Mouse (Mus musculus) MEL (cell line): Measurements from ENCODE around the gene Gpr84.

Experiments used
- CHD2 ChIP-seq: IDR thresholded peaks from 2 replicates; pipeline ENCODE4 v1.6.1; 2011; ENCODE audit warnings: low read length, improper control_type of control experiment
- CTCF ChIP-seq, 3 experiments: IDR thresholded peaks in 2 of 3; conservative IDR thresholded peaks in 1 of 3; 2 replicates each; pipeline ENCODE4 v1.5.1; 2011 to 2012; ENCODE audit warnings: low read length in 3 of 3, low read depth in 2 of 3, mild to moderate bottlenecking in 2 of 3, improper control_type of control experiment in 1 of 3, inconsistent platforms in 1 of 3, mixed read lengths in 1 of 3, moderate library complexity in 1 of 3; ENCODE audit not compliant: control insufficient read depth in 1 of 3, insufficient read depth in 1 of 3, poor library complexity in 1 of 3, severe bottlenecking in 1 of 3
- SIN3A ChIP-seq: IDR thresholded peaks from 2 replicates; pipeline ENCODE4 v1.6.1; 2012; ENCODE audit warnings: low read length, improper control_type of control experiment, inconsistent platforms
- ZMIZ1 ChIP-seq: IDR thresholded peaks from 2 replicates; pipeline ENCODE4 v1.6.1; 2012; ENCODE audit warnings: low read depth, mild to moderate bottlenecking, inconsistent platforms, low read length, improper control_type of control experiment, moderate library complexity

DNA sequence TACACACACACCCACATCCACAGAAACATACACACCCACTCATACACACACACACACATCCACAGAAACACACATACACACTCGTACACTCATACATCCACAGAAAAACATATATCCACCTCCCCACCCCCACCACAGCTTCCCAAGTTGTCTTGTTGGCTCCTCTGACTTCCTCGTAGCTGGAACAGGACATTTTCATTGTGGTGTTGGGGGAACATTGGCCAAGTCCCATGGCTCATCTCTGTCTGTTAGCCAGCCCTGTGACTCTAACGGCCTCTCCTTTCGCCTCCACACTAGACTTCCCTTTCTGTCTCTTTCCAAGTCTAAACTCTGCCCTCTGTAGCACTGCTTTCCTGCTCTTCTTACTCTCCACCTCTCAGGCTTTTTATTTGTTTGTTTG is 47.4 kb upstream of the Gpr84 start:
- no peak for TF ChIP-seq CTCF (IDR thresholded peaks at IDR 0.05 in 2 of 3, conservative IDR thresholded peaks at IDR 0.05 in 1 of 3; ENCODE audit: control insufficient read depth in 1 of 3, insufficient read depth in 1 of 3, low read depth in 2 of 3, low read length in 3 of 3, poor library complexity in 1 of 3, severe bottlenecking in 1 of 3)
- TF ChIP-seq ZMIZ1, result no peak
- TF ChIP-seq CHD2, result no peak
- no peak for TF ChIP-seq SIN3A
